Mouse (Mus musculus) forebrain, embryonic 14.5 days (tissue): ENCODE measurements around the gene Golga4. TPM values are rescaled to one million over a fixed set of nuclear protein-coding genes. Genes with fewer than 3 reads are reported as not detected.

Experiments
- ATAC-seq: fragments of 200-750 bp; cut with Nextera tagmentation; 2 replicates; pipeline ENCODE4 v1.8.0; 2017; ENCODE audit warnings: mild to moderate bottlenecking, moderate library complexity
- DNase-seq: peaks from one replicate; pipeline ENCODE4 v3.0.0-alpha.2; 2015; ENCODE audit warnings: low spot score
- H3K27ac ChIP-seq: fragments of 300-500 bp; sonication (generic); 2 replicates; pipeline ENCODE4 v1.5.1; 2014; ENCODE audit warnings: low read depth, mild to moderate bottlenecking, control low read depth, low read length, moderate library complexity
- H3K27me3 ChIP-seq: fragments of 300-500 bp; sonication (generic); replicated peaks from 2 replicates; pipeline ENCODE4 v1.6.1; 2014; ENCODE audit warnings: low read length, control low read depth, mixed read lengths; ENCODE audit not compliant: control insufficient read depth, insufficient read depth
- H3K36me3 ChIP-seq: fragments of 300-500 bp; sonication (generic); 2 replicates; pipeline ENCODE4 v1.6.1; 2014; ENCODE audit warnings: low read length, control low read depth; ENCODE audit not compliant: control insufficient read depth, insufficient read depth
- H3K4me1 ChIP-seq: fragments of 300-500 bp; sonication (generic); 2 replicates; pipeline ENCODE4 v1.6.1; 2014; ENCODE audit warnings: antibody characterized with exemption, low read length, control low read depth; ENCODE audit not compliant: control insufficient read depth, insufficient read depth
- H3K4me2 ChIP-seq: fragments of 300-500 bp; sonication (generic); 2 replicates; pipeline ENCODE4 v1.6.1; 2014; ENCODE audit warnings: mild to moderate bottlenecking, control low read depth, low read length
- H3K4me3 ChIP-seq: fragments of 300-500 bp; sonication (generic); 2 replicates; pipeline ENCODE4 v1.5.1; 2014; ENCODE audit warnings: low read depth, low read length, control low read depth
- H3K9ac ChIP-seq: fragments of 300-500 bp; sonication (generic); 2 replicates; pipeline ENCODE4 v1.6.1; 2014; ENCODE audit warnings: mild to moderate bottlenecking, low read length, control low read depth, moderate library complexity
- H3K9me3 ChIP-seq: fragments of 300-500 bp; sonication (generic); replicated peaks from 2 replicates; pipeline ENCODE4 v1.6.1; 2016; ENCODE audit warnings: low read length, control low read depth, mixed read lengths; ENCODE audit not compliant: control insufficient read depth
- WGBS: fragments of 180-500 bp; shearing (Covaris S2); extraction: QIAGEN DNeasy Blood & Tissue Kit; methylation state at CpG from one replicate; pipeline ENCODE4 v1.1.7; 2014; 5-methylcytosine and 5-hydroxymethylcytosine counted together
- polyA plus RNA-seq: library from polyadenylated mRNA; unstranded; fragments of >200 nt; fragmentation: Nextera tagmentation; extraction: Ambion mirVana; gene quantifications from 2 replicates; pipeline ENCODE4 v1.2.1, GENCODE M21; 2014

Gene Golga4
- 28.5 and 41.2 TPM in 2 replicates for polyA plus RNA-seq

DNA sequence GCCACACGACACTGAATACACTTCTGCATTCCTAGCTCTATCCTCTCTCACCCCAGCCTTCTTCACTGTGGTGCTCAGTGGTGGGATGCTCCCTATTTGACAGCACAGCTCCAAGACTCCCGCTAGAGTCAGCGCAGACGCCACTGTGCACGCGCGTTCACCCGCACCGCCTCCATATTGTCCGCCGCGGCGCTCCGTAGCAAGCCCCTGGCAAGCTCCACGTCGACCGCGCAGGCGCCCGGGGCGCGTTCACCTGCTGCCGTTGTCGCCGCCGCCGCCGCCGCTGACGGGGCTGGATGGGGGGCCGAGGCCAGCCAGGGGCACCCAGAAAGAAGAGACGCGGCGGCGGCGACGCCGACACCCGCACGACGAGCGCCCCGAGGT is at the start of gene Golga4:
Gene Golga4 (plus strand): TSS at position 248 of the 384 bp plus-strand sequence.
- H3K4me1 ChIP-seq = peaks cover 13% of the 10 kb centered on the region
- DNase-seq (peak; percentile 94), ATAC-seq (peak; percentile 96)
- H3K9me3 ChIP-seq = no peaks in the 10 kb centered on the region
- peak within 1 kb of the TSS; percentile 100 for H3K4me2 ChIP-seq
- H3K27me3 ChIP-seq = no peaks in the 10 kb centered on the region
- H3K4me3 ChIP-seq = peak within 1 kb of the TSS; percentile 95
- H3K9ac ChIP-seq = peak within 1 kb of the TSS; percentile 98
- no peaks in the 10 kb centered on the region for H3K36me3 ChIP-seq
- peak within 1 kb of the TSS; percentile 70 for H3K27ac ChIP-seq
- WGBS = under 1% methylated on average over 39 of the region's 43 CpGs

DNA sequence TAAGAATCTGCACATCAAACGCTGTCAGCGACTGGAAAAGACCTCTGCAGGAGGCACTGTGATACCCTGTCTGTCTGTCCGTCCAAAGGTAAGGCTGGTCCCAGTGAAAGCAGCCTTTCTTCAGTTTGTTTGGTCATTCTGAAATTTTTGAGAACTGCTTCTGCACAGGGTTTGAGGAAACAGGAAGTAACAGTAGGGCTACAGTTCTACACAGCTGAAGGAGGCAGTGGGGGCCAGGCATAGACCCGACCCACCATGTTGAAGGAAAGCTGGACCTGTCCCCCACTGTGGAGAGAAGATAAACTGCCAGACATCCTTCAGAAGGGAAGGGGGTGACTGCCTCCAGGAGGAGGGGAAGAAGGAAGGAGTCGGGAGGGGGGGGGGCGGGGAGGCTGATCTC is 49.7 kb upstream of the Golga4 start:
- 48% methylated on average over 6 of the region's 6 CpGs for WGBS
- H3K4me1 ChIP-seq = no peaks in the 10 kb centered on the region
- DNase-seq = no peak
- H3K27me3 ChIP-seq = no peaks in the 10 kb centered on the region
- no peak for ATAC-seq
- H3K9me3 ChIP-seq = no peaks in the 10 kb centered on the region
- no peaks in the 10 kb centered on the region for H3K36me3 ChIP-seq
- H3K4me3 ChIP-seq = no peak overlapping the region
- H3K27ac ChIP-seq = no peak overlapping the region
- H3K4me2 ChIP-seq = no peak overlapping the region
- H3K9ac ChIP-seq = no peak overlapping the region

DNA sequence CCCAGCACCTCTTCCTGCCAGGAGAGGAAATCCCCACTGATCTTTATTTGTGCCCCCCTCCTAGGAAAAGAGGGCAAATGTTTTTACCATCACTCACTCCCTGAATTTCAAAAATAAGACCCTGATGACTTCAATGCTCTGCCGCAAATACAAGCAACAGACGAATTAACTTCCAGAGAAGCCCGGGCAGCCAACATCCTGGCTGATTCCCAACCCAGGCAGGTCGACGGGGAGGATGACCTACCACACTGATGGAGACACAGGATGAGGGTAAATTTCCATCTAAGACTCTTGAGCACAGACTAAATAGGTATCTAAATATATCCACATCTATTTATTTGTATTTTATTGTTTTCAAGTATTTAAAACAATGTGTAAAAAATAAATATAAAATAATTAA is 48.0 kb upstream of the Golga4 start:
- Histone ChIP-seq H3K9me3 (no peaks in the 10 kb centered on the region), H3K4me2 (no peak overlapping the region), H3K36me3 (no peaks in the 10 kb centered on the region), H3K4me3 (no peak overlapping the region), H3K9ac (no peak overlapping the region), H3K27me3 (no peaks in the 10 kb centered on the region), H3K4me1 (no peaks in the 10 kb centered on the region), H3K27ac (no peak overlapping the region)
- DNase-seq = no peak
- WGBS = 35% methylated on average over 5 of the region's 5 CpGs
- ATAC-seq = no peak

DNA sequence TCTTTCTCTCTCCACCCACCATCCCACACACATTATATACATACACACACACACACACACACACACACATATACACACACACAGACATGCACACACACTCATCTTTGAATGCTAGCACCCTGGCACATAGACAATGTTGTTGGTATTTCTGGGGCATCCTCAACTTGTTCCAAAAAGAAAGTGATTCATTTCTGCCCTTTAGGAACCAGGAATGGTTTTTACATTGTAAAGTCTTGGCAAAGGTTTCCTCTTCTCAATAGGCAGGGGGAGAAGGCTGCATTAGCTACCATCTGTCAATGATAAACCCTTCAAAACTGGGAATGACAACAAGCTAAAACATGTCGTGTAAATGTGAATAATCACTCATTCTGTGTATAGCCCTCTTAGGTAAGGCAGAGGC is 42.0 kb upstream of the Golga4 start:
- H3K4me2 ChIP-seq = no peak overlapping the region
- H3K4me3 ChIP-seq = no peak overlapping the region
- 57% methylated on average over 1 of the region's 1 CpGs for WGBS
- H3K27ac ChIP-seq = no peak overlapping the region
- H3K9ac ChIP-seq = no peak overlapping the region
- H3K9me3 ChIP-seq = no peaks in the 10 kb centered on the region
- H3K36me3 ChIP-seq = no peaks in the 10 kb centered on the region
- peaks cover 7% of the 10 kb centered on the region for H3K4me1 ChIP-seq
- DNase-seq (no peak), ATAC-seq (no peak)
- peaks cover 4% of the 10 kb centered on the region for H3K27me3 ChIP-seq

DNA sequence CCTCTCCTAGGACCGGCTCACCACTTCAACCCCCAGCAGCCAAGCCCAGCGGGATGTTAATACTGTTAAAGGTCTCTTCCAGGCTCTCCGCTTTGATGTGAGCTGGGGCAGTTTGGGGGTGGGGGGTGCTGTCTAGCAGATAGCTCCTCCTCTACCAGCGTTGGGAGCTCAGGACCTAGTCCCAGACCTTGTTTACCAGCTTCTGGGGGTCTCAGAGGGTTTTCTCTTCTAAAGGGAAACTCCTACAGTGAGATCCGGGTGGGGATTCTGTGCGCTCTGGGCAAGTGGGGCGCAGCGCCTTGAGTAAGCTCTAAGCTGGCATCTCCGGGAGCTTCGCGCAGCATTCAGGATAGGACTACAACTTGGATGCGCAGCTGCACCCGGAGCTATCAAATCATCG is 37.8 kb upstream of the Golga4 start:
- DNase-seq = no peak
- WGBS = 3% methylated on average over 14 of the region's 14 CpGs
- H3K9ac ChIP-seq = no peak overlapping the region
- H3K27ac ChIP-seq = no peak overlapping the region
- no peaks in the 10 kb centered on the region for H3K36me3 ChIP-seq
- peaks cover 38% of the 10 kb centered on the region for H3K27me3 ChIP-seq
- no peak overlapping the region for H3K4me3 ChIP-seq
- H3K9me3 ChIP-seq = no peaks in the 10 kb centered on the region
- peak overlapping the region; percentile 30 for H3K4me2 ChIP-seq
- H3K4me1 ChIP-seq = peaks cover 7% of the 10 kb centered on the region
- ATAC-seq = no peak

DNA sequence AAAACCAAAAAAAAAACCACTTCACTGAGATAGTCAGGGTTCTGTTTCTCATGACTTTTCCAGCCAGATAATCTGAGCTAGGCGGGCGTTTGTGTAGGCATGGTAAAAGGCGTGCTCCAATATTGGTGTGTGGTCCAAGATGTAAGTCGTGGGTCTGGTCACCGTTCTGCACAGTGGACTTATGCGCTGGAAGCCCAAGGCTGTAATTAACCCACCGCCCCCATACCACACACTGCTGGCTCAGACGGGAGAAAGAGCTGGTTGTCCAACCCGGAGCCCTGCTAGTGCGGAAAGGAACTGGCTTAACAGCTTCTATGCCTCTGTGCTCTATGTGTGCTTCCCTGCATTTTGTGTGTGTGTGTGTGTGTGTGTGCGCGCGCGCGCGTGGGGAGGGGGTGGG is 36.8 kb upstream of the Golga4 start:
- 11% methylated on average over 16 of the region's 16 CpGs for WGBS
- no peak overlapping the region for H3K4me3 ChIP-seq
- peaks cover 7% of the 10 kb centered on the region for H3K4me1 ChIP-seq
- ATAC-seq (peak; percentile 26; the same call in 1 of the 2 replicates), DNase-seq (no peak)
- no peak overlapping the region for H3K9ac ChIP-seq
- H3K27me3 ChIP-seq = peaks cover 38% of the 10 kb centered on the region
- H3K36me3 ChIP-seq = no peaks in the 10 kb centered on the region
- H3K27ac ChIP-seq = no peak overlapping the region
- no peaks in the 10 kb centered on the region for H3K9me3 ChIP-seq
- H3K4me2 ChIP-seq = 0 out of 2 replicates have a peak overlapping the region, but pooled peaks have one; percentile 21

DNA sequence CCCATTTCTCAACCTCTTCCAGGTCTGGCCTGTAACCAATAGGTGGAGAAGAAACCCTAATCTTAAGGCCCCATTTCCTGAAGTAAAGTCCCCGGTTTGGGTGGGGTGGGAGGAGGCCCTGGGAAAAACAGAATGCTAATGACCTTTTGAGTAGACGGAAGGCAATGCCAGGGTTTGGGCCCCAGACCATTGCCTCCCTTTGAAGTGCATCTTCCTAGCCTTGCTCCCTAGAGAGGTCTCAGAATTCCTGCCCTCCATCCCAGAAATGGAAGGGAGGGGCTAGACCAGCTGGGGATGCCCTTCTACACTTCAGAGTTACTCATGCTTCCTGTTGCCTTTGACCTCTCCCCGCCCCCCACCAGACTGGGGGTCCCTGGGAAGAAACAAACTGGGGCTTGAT is 34.8 kb upstream of the Golga4 start:
- H3K36me3 ChIP-seq = no peaks in the 10 kb centered on the region
- no peak overlapping the region for H3K4me3 ChIP-seq
- DNase-seq (no peak), ATAC-seq (no peak)
- no peak overlapping the region for H3K27ac ChIP-seq
- no peaks in the 10 kb centered on the region for H3K9me3 ChIP-seq
- WGBS = 25% methylated on average over 3 of the region's 3 CpGs
- peaks cover 50% of the 10 kb centered on the region for H3K27me3 ChIP-seq
- peaks cover 9% of the 10 kb centered on the region for H3K4me1 ChIP-seq
- H3K4me2 ChIP-seq = no peak overlapping the region
- no peak overlapping the region for H3K9ac ChIP-seq

DNA sequence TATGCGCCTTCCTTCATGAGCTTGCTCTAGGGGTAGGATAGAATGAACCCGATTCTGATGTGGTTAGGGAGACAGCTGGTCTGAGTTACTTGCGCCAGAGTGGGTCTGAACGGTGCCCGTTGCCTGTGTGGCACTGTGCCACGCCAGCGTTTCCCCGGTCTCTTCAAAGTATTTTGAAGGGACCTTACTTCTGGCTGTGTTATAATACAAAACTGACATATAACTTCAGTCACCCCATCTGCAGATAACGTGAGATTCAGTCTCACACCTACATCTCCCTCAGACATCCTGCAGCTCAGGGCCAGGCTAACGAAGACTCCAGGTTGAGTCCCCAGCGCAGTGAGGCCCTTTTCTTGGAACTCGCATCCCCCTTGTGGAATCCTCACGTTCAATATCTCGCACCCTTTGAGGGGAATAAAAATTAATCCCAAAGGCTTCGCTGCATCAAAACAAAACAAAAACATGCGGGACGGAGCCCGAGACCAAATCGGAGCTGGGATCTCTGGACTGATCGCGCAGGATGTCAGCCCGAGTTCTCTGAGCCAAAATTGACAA is 29.8 kb upstream of the Golga4 start:
- DNase-seq (peak; percentile 73), ATAC-seq (peak; percentile 54)
- H3K9ac ChIP-seq = peak overlapping the region; percentile 52
- no peaks in the 10 kb centered on the region for H3K9me3 ChIP-seq
- peak overlapping the region; percentile 60 for H3K4me2 ChIP-seq
- H3K36me3 ChIP-seq = no peaks in the 10 kb centered on the region
- WGBS = under 1% methylated on average over 22 of the region's 22 CpGs
- H3K4me3 ChIP-seq = peak overlapping the region; percentile 47
- H3K4me1 ChIP-seq = peaks cover 14% of the 10 kb centered on the region
- peak overlapping the region; percentile 76 for H3K27ac ChIP-seq
- H3K27me3 ChIP-seq = peaks cover 63% of the 10 kb centered on the region

DNA sequence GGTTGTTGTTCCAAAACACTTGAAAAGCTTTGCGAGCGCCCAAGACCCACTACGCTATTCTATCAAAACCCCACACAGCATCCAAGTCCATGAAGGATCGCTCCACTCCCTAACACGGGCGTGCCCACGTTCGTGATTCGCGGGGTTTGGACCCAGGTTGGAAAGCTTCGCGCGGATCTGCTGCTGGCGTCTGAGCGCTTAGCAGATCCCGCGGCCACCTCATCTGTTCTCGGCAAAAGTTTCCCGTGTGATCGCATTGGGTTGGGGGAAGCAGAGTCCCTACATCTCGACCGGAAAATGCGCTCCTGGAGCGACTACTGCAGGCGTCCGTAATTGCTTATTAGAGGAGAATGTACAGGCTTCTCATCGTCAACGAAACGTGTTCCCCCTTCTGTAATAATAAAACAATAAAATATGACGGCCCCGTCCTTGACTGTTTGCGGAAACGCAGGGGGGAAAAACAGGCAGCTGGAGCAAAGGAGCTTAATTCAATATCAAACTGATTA is 29.2 kb upstream of the Golga4 start:
- ATAC-seq (peak; percentile 33), DNase-seq (peak; percentile 73)
- Histone ChIP-seq H3K4me1 (peaks cover 14% of the 10 kb centered on the region), H3K27me3 (peaks cover 58% of the 10 kb centered on the region), H3K9ac (peak overlapping the region; percentile 52), H3K9me3 (no peaks in the 10 kb centered on the region), H3K36me3 (no peaks in the 10 kb centered on the region), H3K27ac (peak overlapping the region; percentile 76), H3K4me2 (peak overlapping the region; percentile 60), H3K4me3 (peak overlapping the region; percentile 47)
- WGBS = under 1% methylated on average over 33 of the region's 33 CpGs
